Mouse (Mus musculus) forebrain, embryonic 14.5 days (tissue): ENCODE data around the gene 2310046K23Rik. TPM values are rescaled to one million over a fixed set of nuclear protein-coding genes. Genes with fewer than 3 reads are reported as not detected.

ENCODE experiments used
- polyA plus RNA-seq: library from polyadenylated mRNA; unstranded; fragments of >200 nt; fragmentation: Nextera tagmentation; extraction: Ambion mirVana; gene quantifications from 2 replicates; pipeline ENCODE4 v1.2.1, GENCODE M21; 2014

2310046K23Rik gene
- polyA plus RNA-seq, 1 experiment from 2014 or later, result not detected

Other genes with a start within 250 kb of the 2310046K23Rik start
- not detected in 2 replicates for gene Sprr2a3, start 249.1 kb downstream of the 2310046K23Rik start, polyA plus RNA-seq
- not detected in 2 replicates for gene Sprr2b, start 217.9 kb downstream of the 2310046K23Rik start, polyA plus RNA-seq
- gene Sprr2d, start 195.4 kb downstream of the 2310046K23Rik start, polyA plus RNA-seq, result not detected in 2 replicates
- not detected in 2 replicates for gene Sprr2e, start 182.4 kb downstream of the 2310046K23Rik start, polyA plus RNA-seq
- not detected in 2 replicates for gene Sprr2f, start 169.3 kb downstream of the 2310046K23Rik start, polyA plus RNA-seq
- not detected in 2 replicates for gene Sprr2h, start 148.8 kb downstream of the 2310046K23Rik start, polyA plus RNA-seq
- not detected in 2 replicates for gene Sprr2i, start 126.5 kb downstream of the 2310046K23Rik start, polyA plus RNA-seq
- gene Sprr2j-ps, start 116.4 kb downstream of the 2310046K23Rik start, polyA plus RNA-seq, result not detected in 2 replicates
- 4.3 and 6.3 TPM in 2 replicates for gene Gm9774, start 105.1 kb downstream of the 2310046K23Rik start, polyA plus RNA-seq
- gene Sprr2k, start 101.9 kb downstream of the 2310046K23Rik start, polyA plus RNA-seq, result not detected in 2 replicates
- not detected in 2 replicates for gene Sprr1b, start 95.7 kb downstream of the 2310046K23Rik start, polyA plus RNA-seq
- gene Sprr3, start 75.8 kb downstream of the 2310046K23Rik start, polyA plus RNA-seq, result not detected in 2 replicates
- not detected in 2 replicates for gene Sprr1a, start 48.6 kb downstream of the 2310046K23Rik start, polyA plus RNA-seq
- gene Sprr4, start 34.0 kb downstream of the 2310046K23Rik start, polyA plus RNA-seq, result not detected in 2 replicates
- not detected in 2 replicates for gene Ivl, start 39.2 kb upstream of the 2310046K23Rik start, polyA plus RNA-seq
- not detected in 2 replicates for gene Smcp, start 54.5 kb upstream of the 2310046K23Rik start, polyA plus RNA-seq
- gene 2210017I01Rik, start 73.0 kb upstream of the 2310046K23Rik start, polyA plus RNA-seq, result not detected in 2 replicates
- not detected in 2 replicates for gene Lce6a, start 87.1 kb upstream of the 2310046K23Rik start, polyA plus RNA-seq
- not detected in 2 replicates for gene Lce1a1, start 113.8 kb upstream of the 2310046K23Rik start, polyA plus RNA-seq
- gene Lce1b, start 122.4 kb upstream of the 2310046K23Rik start, polyA plus RNA-seq, result not detected in 2 replicates
- gene Lce1a2, start 135.8 kb upstream of the 2310046K23Rik start, polyA plus RNA-seq, result not detected in 2 replicates
- gene Lce1c, start 144.7 kb upstream of the 2310046K23Rik start, polyA plus RNA-seq, result not detected in 2 replicates
- gene Lce1d, start 152.7 kb upstream of the 2310046K23Rik start, polyA plus RNA-seq, result not detected in 2 replicates
- gene Lce1e, start 174.6 kb upstream of the 2310046K23Rik start, polyA plus RNA-seq, result not detected in 2 replicates
- gene Lce1f, start 185.8 kb upstream of the 2310046K23Rik start, polyA plus RNA-seq, result not detected in 2 replicates
- not detected in 2 replicates for gene Gm38119, start 204.6 kb upstream of the 2310046K23Rik start, polyA plus RNA-seq
- not detected in 2 replicates for gene Lce1g, start 217.8 kb upstream of the 2310046K23Rik start, polyA plus RNA-seq
- not detected in 2 replicates for gene Lce1h, start 230.6 kb upstream of the 2310046K23Rik start, polyA plus RNA-seq
- not detected in 2 replicates for gene Lce1i, start 244.4 kb upstream of the 2310046K23Rik start, polyA plus RNA-seq